Mouse (Mus musculus) ES-E14 (cell line): ENCODE measurements around the gene Dpf2. TPM values are rescaled to one million over a fixed set of nuclear protein-coding genes. Genes with fewer than 3 reads are reported as not detected.

Source experiments
- DNase-seq: peaks from one replicate; pipeline ENCODE4 v3.0.0-alpha.2; 2013; ENCODE audit warnings: low read depth, low spot score
- H3K27ac ChIP-seq: 2 replicates; pipeline ENCODE4 v1.5.1; 2012; ENCODE audit warnings: low read depth, mild to moderate bottlenecking, low read length, moderate library complexity, mixed read lengths; ENCODE audit not compliant: poor library complexity, insufficient read depth, severe bottlenecking
- H3K36me3 ChIP-seq: 2 replicates; pipeline ENCODE4 v1.6.1; 2012; ENCODE audit warnings: mild to moderate bottlenecking, low read length, moderate library complexity, mixed read lengths; ENCODE audit not compliant: control insufficient read depth, poor library complexity, insufficient read depth, severe bottlenecking
- H3K4me1 ChIP-seq, 2 experiments: fragments of 150-350 bp in 1 of 2; sonication (generic) in 1 of 2; 2 replicates each; pipeline ENCODE4 v1.6.1; 2012; ENCODE audit warnings: low read length in 2 of 2, mild to moderate bottlenecking in 1 of 2, mixed read lengths in 1 of 2; ENCODE audit not compliant: control insufficient read depth in 2 of 2, insufficient read depth in 2 of 2, poor library complexity in 1 of 2
- H3K4me3 ChIP-seq, 2 experiments: fragments of 150-350 bp in 1 of 2; sonication (generic) in 1 of 2; 2 replicates each; pipeline ENCODE4 v1.5.1; 2012; ENCODE audit warnings: low read length in 2 of 2, low read depth in 1 of 2, mild to moderate bottlenecking in 1 of 2, mixed read lengths in 1 of 2; ENCODE audit not compliant: insufficient read depth in 1 of 2, poor library complexity in 1 of 2, severe bottlenecking in 1 of 2
- H3K9ac ChIP-seq: 2 replicates; pipeline ENCODE4 v1.6.1; 2012; ENCODE audit warnings: low read depth, mild to moderate bottlenecking, low read length, mixed read lengths; ENCODE audit not compliant: poor library complexity, insufficient read depth, severe bottlenecking
- H3K9me3 ChIP-seq: fragments of 150-350 bp; sonication (generic); 2 replicates; pipeline ENCODE4 v1.6.1; 2012; ENCODE audit warnings: low read depth, mild to moderate bottlenecking, low read length; ENCODE audit not compliant: control insufficient read depth, insufficient read depth
- CHD2 ChIP-seq: IDR thresholded peaks from 2 replicates; pipeline ENCODE4 v1.6.1; 2014; ENCODE audit warnings: mild to moderate bottlenecking, low read depth, low read length, inconsistent platforms
- HCFC1 ChIP-seq: IDR thresholded peaks from 2 replicates; pipeline ENCODE4 v1.6.1; 2012; ENCODE audit warnings: low read length, inconsistent platforms, borderline replicate concordance; ENCODE audit not compliant: insufficient read depth
- MAFK ChIP-seq: IDR thresholded peaks from 2 replicates; pipeline ENCODE4 v1.6.1; 2014; ENCODE audit warnings: mild to moderate bottlenecking, low read depth, low read length, inconsistent platforms; ENCODE audit not compliant: insufficient read depth
- ZC3H11A ChIP-seq: IDR thresholded peaks from 2 replicates; pipeline ENCODE4 v1.6.1; 2012; ENCODE audit warnings: low read depth, mild to moderate bottlenecking, inconsistent platforms, low read length, borderline replicate concordance
- ZNF384 ChIP-seq: IDR thresholded peaks from 2 replicates; pipeline ENCODE4 v1.6.1; 2012; ENCODE audit warnings: low read depth, low read length, inconsistent platforms
- in situ Hi-C, 2 experiments: fragments of 600-800 bp; cut with MboI; formaldehyde crosslinking; loops; one replicate each; pipeline ENCODE4 v1.15.1; 2025; ENCODE audit warnings: low sequenced_read_pairs in 2 of 2, inconsistent platforms in 1 of 2; ENCODE audit not compliant: unreplicated experiment in 2 of 2
- total RNA-seq: library from RNA; depleted of rRNA; stranded (reverse); fragments of 300-350 nt; gene quantifications from 2 replicates; pipeline ENCODE4 v1.2.3, GENCODE M21; 2012

The Dpf2 gene
- total RNA-seq, 1 experiment, result 37.9 TPM

GRCm38 (mm10) chr19:5851481-5851971 lies 61.3 kb downstream of the Dpf2 start:
- Histone ChIP-seq H3K36me3 (peaks cover 23% of the 10 kb centered on the region), H3K9me3 (no peaks in the 10 kb centered on the region), H3K4me3 (no peak overlapping the region), H3K4me1 (peaks cover 0 to 32% of the 10 kb centered on the region in 2 experiments; a peak in 2 of 4 replicates), H3K27ac (no peak overlapping the region), H3K9ac (peak overlapping the region; percentile 15; the same call in 1 of the 2 replicates)
- in situ Hi-C loops, result no loop called here
- TF ChIP-seq ZNF384 (no peak), ZC3H11A (no peak), MAFK (no peak), CHD2 (no peak), HCFC1 (no peak)
- DNase-seq, result no peak

- TF ChIP-seq HCFC1, result no peak
- in situ Hi-C loops, result no loop called here
- Histone ChIP-seq H3K9ac (no peak overlapping the region; the same call in 1 of the 2 replicates), H3K27ac (peak overlapping the region; percentile 79; the same call in 1 of the 2 replicates), H3K36me3 (peaks cover 18% of the 10 kb centered on the region), H3K4me1 (peaks cover 0 to 32% of the 10 kb centered on the region in 2 experiments; a peak in 2 of 4 replicates), H3K4me3 (no peak overlapping the region), H3K9me3 (no peaks in the 10 kb centered on the region)
- DNase-seq, result no peak
Measured at GRCm38 (mm10) chr19:5850860-5851259, 62.0 kb downstream of the Dpf2 start.

GRCm38 (mm10) chr19:5849843-5850527 lies 62.8 kb downstream of the Dpf2 start:
- H3K27ac ChIP-seq, result peak overlapping the region; percentile 100
- TF ChIP-seq ZC3H11A (peak; percentile 63; the same call in 1 of the 2 replicates), MAFK (peak; percentile 100), ZNF384 (no peak), HCFC1 (peak; percentile 38; the same call in 1 of the 2 replicates), CHD2 (0 out of 2 replicates have a peak, but pooled peaks have one; percentile 19)
- no peaks in the 10 kb centered on the region for H3K9me3 ChIP-seq
- H3K4me1 ChIP-seq, result peaks cover 0 to 32% of the 10 kb centered on the region in 2 experiments; a peak in 2 of 4 replicates
- DNase-seq, result peak; percentile 90
- H3K4me3 ChIP-seq, result peak overlapping the region; percentile 32 to 62; a peak in 3 of 4 replicates
- peaks cover 15% of the 10 kb centered on the region; the same call in 1 of the 2 replicates for H3K36me3 ChIP-seq
- H3K9ac ChIP-seq, result peak overlapping the region; percentile 76
- in situ Hi-C loops, result loop anchor here in 1 of 2 experiments (10.0 kb wide), 1 partner anchor 55 kb away; no protein-coding TSS in a partner anchor

GRCm38 (mm10) chr19:5848826-5849672 lies 63.8 kb downstream of the Dpf2 start:
- peak overlapping the region; percentile 85 for H3K9ac ChIP-seq
- in situ Hi-C loops, result loop anchor here in 1 of 2 experiments (10.0 kb wide), 1 partner anchor 54 kb away; no protein-coding TSS in a partner anchor
- peaks cover 0 to 34% of the 10 kb centered on the region in 2 experiments; a peak in 2 of 4 replicates for H3K4me1 ChIP-seq
- H3K9me3 ChIP-seq, result no peaks in the 10 kb centered on the region
- DNase-seq, result no peak
- peak overlapping the region; percentile 100 for H3K27ac ChIP-seq
- peak overlapping the region; percentile 23 to 62 for H3K4me3 ChIP-seq
- TF ChIP-seq ZNF384, result no peak
- TF ChIP-seq CHD2, result no peak
- no peak for TF ChIP-seq HCFC1
- no peak for TF ChIP-seq MAFK
- TF ChIP-seq ZC3H11A, result no peak
- H3K36me3 ChIP-seq, result peaks cover 17% of the 10 kb centered on the region; the same call in 1 of the 2 replicates
